Mouse (Mus musculus): ENCODE results near the gene Zic2. TPM values are rescaled to one million over a fixed set of nuclear protein-coding genes. Genes with fewer than 3 reads are reported as not detected.

The Zic2 gene
- total RNA-seq, 2 experiments from 2014 or later, result 16.0 to 16.5 TPM

DNA sequence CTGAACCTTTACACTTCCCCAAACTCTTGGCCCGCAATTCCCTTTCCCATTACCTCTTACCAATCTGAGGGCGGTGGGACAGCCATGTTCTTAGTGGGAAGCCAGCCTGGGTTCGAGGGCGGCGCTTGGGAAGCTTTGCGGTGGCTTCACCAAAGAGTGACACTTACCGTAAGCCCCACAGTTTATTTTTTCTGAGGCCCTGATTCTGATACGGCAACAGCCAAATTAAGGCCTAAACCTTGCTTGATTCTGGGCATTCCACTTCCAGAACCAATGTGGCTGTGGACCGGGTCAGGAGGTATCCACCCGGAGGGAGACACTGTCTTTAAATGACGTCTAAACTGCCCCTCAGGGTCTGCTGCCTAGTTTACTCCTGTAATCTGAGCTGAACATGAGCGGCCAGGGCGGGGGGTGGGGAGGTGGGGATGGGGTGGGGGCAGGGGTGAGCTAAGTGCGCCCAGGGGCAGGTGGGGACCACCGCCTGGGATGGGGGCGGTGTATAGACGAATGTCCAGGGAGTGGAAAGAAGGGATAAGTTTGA is 2.0 kb upstream of the Zic2 start:
- DNase-seq (ENCODE audit: low spot score in 2 of 2), result no peak
- intact Hi-C loops (cut with DNase I), result loop anchor here (5.0 kb wide), 1 partner anchor 86 kb away; no protein-coding TSS in a partner anchor

DNA sequence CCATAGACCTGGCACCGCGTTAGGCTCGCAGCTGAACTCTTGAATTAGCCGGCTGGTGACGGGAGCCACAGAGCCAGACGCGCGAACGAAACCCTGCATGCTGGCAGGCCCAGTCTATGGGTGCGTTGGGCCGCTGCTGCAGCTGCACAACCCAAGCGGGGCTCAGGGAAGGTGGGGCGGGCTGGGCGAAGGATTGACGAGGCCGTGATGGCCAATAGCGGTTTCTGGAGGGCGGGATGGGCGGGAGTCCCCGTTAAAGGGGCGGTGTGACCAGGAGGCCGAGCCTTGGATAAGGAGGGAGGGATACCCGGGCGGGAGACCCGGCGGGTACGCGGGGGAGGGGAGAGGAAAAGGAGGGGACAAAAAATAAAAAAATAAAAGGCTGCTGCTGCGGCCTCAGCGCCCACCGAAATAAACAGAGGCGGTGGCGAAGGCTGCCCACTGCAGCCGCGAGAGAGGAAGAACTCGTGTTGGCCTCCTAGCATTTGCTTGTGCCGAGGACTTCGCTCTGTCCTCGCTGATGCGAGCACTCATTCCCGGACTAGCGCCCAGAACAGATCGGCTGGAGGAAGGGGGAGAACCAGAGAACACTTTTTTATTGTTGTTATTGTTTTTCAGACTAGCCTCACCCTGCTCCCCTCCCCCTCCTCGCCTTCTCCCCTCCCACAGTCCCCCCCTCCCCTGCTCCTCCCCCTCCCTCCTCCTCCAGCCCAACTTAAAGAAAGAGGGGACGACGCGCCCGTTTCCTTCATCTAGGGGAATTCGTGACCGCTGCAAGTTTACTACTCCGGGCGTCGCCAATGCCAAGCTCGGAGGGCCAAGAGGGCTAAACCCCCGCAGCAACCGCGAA is 969 bp upstream of the Zic2 start:
- intact Hi-C loops (cut with DNase I), result loop anchor here (5.0 kb wide), 1 partner anchor 87 kb away; no protein-coding TSS in a partner anchor
- DNase-seq (ENCODE audit: low spot score in 2 of 2), result no peak

DNA sequence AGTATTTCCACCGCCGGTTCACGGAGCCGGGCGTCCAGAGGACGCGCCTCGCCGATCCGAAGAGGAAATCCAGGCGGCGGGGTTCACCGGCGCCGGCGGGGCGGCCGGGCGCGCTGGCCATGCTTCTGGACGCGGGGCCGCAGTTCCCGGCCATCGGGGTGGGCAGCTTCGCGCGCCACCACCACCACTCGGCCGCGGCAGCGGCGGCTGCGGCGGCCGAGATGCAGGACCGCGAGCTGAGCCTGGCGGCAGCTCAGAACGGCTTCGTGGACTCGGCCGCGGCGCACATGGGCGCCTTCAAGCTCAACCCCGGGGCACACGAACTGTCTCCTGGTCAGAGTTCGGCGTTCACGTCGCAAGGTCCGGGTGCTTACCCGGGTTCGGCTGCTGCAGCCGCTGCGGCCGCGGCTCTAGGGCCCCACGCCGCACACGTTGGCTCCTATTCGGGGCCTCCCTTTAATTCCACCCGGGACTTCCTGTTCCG is 364 bp downstream of the Zic2 start:
- no peak for DNase-seq (ENCODE audit: low spot score in 2 of 2)

DNA sequence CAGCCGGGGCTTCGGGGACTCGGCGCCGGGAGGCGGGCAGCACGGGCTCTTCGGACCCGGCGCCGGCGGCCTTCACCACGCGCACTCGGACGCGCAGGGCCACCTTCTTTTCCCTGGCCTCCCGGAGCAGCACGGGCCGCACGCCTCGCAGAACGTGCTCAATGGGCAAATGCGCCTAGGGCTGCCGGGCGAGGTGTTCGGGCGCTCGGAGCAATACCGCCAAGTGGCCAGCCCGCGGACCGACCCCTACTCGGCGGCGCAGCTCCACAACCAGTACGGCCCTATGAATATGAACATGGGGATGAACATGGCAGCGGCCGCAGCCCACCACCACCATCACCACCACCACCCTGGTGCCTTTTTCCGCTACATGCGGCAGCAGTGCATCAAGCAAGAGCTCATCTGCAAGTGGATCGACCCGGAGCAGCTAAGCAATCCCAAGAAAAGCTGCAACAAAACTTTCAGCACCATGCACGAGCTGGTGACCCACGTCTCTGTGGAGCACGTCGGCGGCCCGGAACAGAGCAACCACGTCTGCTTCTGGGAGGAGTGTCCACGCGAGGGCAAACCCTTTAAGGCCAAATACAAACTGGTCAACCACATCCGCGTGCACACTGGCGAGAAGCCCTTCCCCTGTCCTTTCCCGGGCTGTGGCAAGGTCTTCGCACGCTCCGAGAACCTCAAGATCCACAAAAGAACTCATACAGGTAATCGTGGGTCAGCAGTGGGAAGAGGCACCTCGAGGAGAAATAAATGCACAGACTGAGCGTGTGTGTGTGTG is 996 bp downstream of the Zic2 start:
- DNase-seq (ENCODE audit: low spot score in 2 of 2), result no peak
- intact Hi-C loops (cut with DNase I), result loop anchor here (5.0 kb wide), 2 partner anchors 69 to 249 kb away; no protein-coding TSS in a partner anchor

More for the DNA sequence above, 364 bp downstream of the Zic2 start:
- intact Hi-C loops (cut with DNase I), result loop anchor here (5.0 kb wide), 2 partner anchors 68 to 248 kb away; no protein-coding TSS in a partner anchor

DNA sequence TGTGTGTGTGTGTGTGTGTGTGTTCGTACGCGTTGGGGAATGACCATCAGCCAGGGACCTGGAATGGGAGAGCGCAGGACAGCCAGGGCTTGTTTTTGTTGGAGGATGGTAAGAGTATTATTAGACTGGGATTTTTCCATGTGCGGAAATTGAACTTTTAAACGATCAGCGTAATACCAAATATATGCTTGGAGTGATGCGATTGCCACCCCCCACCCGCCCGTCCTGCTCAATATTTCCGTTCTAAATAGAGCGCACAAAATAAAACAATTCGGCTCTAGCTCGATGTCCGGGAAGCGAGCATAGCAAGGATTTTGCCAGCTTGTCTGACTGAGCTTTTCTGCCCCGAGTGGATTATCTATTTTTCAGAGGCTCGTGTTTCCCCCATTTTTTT is 1.6 kb downstream of the Zic2 start:
- DNase-seq (ENCODE audit: low spot score in 2 of 2), result no peak
- intact Hi-C loops (cut with DNase I), result loop anchor here (5.0 kb wide), 2 partner anchors 70 to 250 kb away; no protein-coding TSS in a partner anchor

DNA sequence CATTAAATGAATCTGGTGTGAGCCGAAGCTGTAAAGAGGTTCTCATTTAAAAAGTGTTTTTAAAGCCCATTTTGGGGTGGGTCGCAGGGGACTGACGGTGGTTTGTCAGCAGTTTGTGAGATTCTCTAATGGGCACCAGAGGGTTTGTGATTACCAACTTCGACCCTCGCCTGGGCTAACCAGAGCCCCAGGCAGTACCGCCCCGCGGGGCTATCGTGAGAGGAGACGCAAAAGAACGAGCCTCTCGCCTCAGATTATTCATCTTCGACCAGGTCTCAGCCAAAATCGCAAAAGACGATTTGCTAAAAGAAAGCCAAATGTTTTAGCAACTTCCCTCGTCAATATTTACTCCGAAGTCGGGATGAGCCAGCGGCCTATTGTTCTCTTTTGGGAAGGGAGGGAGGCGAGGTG is 2.0 kb downstream of the Zic2 start:
- DNase-seq (ENCODE audit: low spot score in 2 of 2), result no peak
- intact Hi-C loops (cut with DNase I), result loop anchor here (5.0 kb wide), 2 partner anchors 70 to 250 kb away; no protein-coding TSS in a partner anchor

DNA sequence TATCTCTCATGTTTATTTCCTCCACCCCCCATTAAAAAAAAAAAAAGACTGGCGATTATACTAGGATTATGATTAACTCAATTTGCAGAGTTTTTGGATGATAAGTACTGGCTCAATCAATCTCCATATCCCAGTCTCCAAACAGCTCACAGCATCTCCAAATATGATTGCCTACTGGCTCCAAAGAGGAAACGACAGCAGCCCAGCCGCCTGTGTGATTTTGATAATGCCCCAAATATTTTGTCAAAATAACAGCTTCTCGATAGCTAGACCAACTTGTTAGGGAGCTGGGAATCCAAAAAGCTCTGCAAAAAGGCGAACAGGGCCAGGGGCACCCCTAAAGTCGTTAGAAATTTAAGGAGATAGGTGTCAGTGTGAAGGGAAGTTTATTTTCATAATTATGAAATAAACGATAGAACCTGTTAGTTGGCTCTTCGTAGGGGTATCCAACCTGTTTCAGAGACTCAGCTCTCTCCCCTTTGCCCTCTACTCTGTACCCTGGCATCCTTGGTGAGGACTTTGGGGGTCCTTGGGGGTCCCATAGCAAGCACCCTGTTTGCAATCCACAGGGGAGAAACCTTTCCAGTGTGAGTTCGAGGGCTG is 2.8 kb downstream of the Zic2 start:
- intact Hi-C loops (cut with DNase I), result loop anchor here (5.0 kb wide), 2 partner anchors 71 to 251 kb away; no protein-coding TSS in a partner anchor
- no peak for DNase-seq (ENCODE audit: low spot score in 2 of 2)

DNA sequence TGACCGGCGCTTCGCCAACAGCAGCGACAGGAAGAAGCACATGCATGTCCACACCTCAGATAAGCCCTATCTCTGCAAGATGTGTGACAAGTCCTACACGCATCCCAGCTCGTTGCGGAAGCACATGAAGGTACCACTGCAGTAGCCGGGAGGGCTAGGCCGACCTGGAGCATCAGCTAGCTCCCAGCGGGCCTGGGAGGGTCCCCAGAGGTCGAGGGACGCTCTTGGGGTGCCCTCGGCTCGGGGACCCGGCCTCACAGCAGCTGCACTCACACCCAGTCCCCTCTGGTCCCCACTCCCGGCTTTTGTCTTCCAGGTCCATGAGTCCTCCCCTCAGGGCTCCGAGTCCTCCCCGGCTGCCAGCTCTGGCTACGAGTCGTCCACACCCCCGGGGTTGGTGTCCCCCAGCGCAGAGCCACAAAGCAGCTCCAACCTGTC is 3.4 kb downstream of the Zic2 start:
- no peak for DNase-seq (ENCODE audit: low spot score in 2 of 2)
- intact Hi-C loops (cut with DNase I), result loop anchor here (5.0 kb wide), 2 partner anchors 71 to 251 kb away; no protein-coding TSS in a partner anchor

DNA sequence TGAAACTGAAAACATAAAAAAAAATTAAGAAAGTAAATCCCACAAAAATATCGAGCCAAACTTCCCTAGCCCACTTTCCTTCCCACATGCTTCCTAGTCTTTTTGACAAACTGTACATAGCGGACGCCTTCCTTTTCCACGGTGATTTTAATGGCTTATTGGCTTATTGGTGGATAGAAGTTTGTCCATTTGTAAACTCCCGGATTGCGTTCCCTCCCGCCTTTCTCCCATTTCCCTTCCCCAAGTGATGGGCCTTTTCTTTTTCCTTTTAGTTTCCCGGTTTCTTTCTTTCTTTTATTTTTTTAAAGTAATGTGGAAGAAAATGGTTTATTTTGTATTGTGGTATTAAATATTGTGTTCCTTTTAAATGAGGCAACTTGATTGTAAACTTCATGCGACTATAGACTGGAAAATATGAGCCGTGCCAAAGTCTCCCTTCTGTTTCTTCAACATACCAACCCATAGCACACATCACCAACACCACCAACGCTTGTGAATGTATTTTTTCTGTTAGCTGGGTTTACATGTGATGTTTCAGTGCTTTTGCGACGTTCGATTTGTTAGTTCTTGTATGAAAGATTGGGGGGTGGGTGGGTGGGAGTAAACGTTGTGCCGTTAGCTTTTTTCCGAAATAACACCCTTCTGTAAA is 4.3 kb downstream of the Zic2 start:
- intact Hi-C loops (cut with DNase I), result loop anchor here (5.0 to 10.0 kb wide), 4 partner anchors 72 to 395 kb away; partner anchors contain the start of gene Tm9sf2
- no peak for DNase-seq (ENCODE audit: low spot score in 2 of 2)

DNA sequence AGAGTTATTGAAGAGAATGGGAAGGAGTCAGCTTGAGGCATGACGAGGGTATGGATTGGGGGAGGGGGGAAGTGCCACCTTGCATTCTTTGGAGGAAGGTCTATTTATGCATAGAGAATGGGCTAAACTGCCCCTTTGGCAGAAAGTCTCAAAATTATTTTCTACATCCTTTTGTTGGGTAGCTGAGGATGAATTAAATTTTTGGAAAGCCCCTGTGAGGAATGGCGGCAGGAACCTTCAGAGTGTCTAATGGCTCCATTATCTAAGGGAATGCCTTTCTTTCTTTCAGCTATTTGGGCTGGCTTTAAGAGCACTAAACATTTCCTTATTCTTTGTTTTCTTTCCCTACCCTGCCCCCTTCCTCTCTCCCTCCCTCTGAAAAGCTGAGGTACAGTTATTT is 5.1 kb downstream of the Zic2 start:
- intact Hi-C loops (cut with DNase I), result loop anchor here (10.0 kb wide), 2 partner anchors 376 to 394 kb away; partner anchors contain the start of gene Tm9sf2
- no peak for DNase-seq (ENCODE audit: low spot score in 2 of 2)

DNA sequence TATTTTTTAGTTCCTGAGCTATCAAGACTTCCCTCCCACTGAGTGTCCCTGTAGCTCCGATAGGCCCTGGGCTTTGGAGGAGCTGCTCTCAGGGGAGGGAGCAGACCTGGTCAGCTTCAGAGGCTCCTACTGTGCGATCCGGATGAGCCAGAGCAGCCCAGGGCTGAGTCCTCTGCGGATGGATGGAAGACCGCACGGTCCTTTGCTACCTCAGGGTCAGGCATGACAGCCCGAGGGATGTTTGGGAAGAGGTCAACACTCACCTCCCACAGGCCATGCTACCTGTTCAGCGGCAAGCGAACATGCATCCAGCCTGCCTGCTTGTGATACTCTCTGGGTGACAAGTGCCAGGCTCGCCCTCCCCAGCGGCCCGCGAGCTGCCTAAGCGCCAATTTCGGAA is 5.9 kb downstream of the Zic2 start:
- intact Hi-C loops (cut with DNase I), result loop anchor here (10.0 kb wide), 2 partner anchors 376 to 394 kb away; partner anchors contain the start of gene Tm9sf2
- no peak for DNase-seq (ENCODE audit: low spot score in 2 of 2)

DNA sequence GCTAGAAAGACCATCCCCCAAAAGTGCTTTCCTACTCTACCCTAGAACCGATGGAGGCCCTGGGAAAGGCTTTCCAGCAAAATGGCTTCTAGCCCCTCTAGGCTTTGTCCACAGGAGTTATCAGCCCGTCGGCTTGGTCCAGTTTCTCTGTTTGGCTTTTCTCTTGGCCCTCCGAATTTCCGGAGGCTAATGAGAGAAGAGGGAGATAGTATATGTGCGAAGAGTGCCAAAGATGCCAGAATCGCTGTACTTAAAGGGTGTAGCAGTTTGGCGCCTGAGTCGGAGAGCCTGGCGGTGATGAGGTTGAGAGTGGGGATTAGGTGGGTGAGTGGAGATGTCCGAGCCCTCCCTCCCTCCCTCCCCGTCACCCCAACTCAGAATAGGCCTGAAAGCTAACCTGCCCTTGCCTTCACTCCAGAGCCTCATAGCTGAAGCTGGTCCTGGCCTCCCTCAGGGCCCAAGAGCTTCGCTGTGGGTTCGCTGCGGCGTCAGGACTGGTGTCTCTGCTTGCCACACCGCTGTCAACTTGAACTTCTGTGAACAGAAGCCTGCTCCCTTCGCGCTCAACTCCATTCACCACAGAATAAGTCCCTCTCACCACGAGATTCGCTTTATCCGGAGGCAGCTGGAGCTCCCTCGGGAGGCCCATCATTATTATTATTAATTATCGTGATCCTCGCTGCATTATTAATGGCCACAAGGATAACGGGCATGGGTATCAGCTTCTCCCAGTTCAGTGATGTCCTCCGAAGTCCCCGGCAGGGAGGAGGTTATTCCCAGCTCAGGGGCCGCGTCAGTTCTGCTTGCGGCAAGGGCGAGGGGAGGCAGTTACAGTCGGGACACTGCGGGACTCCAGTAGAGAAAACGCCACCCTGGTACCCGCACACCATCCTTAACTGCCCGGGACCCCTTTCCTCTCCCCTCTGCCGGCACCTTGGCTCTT is 7.1 kb downstream of the Zic2 start:
- DNase-seq (ENCODE audit: low spot score in 2 of 2), result no peak
- intact Hi-C loops (cut with DNase I), result loop anchor here (10.0 kb wide), 2 partner anchors 378 to 392 kb away; partner anchors contain the start of gene Tm9sf2

DNA sequence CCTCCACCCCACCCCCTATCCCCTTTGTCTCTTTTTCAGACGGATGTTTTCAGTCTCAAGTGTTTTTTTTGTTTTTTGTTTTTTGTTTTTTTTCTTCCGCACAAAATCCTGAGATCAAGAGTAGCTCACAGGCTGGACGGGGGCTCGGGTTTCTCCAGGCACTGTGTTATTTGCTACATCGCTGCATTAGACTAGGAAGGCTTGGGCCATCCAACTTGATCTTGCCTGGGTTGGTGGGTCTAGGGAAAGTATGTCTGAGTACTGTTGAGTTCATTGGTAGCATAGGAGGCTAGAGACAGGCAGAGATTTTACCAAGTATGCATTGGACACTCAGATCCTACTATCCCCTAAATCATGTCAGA is 7.8 kb downstream of the Zic2 start:
- DNase-seq (ENCODE audit: low spot score in 2 of 2), result no peak
- intact Hi-C loops (cut with DNase I), result loop anchor here (10.0 kb wide), 2 partner anchors 378 to 392 kb away; partner anchors contain the start of gene Tm9sf2

DNA sequence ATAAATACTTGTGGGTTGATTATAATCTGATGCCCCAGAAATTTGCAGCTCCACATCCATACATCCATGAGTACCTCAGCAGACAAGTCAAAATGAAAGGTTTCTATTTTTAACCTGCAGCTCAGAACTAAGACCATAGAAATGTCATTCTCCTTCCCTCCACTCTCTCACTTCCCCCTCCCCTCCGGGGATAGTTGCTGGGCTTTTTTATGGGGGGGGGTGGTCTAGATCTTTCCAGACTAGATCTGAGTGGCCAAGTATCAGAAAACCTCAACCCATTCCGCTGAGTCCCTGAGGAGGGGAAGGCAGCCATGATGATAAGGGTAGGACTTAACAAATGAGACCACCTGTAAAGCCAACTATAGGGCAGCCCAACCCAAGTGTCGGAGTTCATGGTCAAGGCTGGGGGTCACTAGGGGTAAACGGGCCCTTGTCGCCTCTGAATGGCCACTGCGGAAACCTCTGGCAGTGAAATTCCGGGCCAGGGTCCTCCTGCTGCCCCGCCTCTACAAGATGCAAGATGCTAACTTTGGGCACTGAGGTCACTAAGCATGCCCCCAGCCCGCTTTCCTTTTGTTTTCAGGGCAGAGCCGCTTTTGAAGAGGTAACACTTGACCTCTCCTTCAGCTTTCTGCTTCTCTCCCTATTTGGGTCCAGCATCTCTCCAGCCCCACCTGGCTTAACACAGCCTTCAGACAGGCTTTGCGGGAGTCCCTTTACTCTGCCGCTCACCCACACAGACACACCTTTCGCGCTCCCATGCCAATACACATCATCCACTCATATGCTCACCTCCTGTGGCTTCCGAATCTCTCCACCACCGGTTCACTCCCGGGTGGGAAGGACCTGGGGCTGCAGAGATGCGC is 8.6 kb downstream of the Zic2 start:
- no peak for DNase-seq (ENCODE audit: low spot score in 2 of 2)
- intact Hi-C loops (cut with DNase I), result loop anchor here (10.0 kb wide), 2 partner anchors 379 to 391 kb away; partner anchors contain the start of gene Tm9sf2

DNA sequence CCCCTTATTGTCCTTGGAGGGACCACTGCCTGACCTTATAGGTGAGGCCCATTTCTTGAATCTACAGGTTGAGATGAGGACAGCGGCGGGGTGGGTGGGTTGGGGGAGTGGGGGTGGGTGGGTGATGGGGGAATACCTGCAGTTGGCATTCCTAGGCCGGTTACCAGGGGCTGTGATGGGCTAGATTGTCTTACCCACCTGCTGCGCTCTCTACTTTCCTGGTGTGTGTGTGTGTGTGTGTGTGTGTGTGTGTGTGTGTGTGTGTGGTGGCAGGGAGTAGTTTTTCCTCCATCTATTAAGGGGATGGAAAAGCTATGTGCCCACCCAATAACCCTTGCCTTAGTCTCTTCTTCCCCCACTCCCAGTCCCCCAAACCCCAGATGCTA is 9.2 kb downstream of the Zic2 start:
- DNase-seq (ENCODE audit: low spot score in 2 of 2), result no peak
- intact Hi-C loops (cut with DNase I), result loop anchor here (10.0 kb wide), 2 partner anchors 380 to 390 kb away; partner anchors contain the start of gene Tm9sf2

DNA sequence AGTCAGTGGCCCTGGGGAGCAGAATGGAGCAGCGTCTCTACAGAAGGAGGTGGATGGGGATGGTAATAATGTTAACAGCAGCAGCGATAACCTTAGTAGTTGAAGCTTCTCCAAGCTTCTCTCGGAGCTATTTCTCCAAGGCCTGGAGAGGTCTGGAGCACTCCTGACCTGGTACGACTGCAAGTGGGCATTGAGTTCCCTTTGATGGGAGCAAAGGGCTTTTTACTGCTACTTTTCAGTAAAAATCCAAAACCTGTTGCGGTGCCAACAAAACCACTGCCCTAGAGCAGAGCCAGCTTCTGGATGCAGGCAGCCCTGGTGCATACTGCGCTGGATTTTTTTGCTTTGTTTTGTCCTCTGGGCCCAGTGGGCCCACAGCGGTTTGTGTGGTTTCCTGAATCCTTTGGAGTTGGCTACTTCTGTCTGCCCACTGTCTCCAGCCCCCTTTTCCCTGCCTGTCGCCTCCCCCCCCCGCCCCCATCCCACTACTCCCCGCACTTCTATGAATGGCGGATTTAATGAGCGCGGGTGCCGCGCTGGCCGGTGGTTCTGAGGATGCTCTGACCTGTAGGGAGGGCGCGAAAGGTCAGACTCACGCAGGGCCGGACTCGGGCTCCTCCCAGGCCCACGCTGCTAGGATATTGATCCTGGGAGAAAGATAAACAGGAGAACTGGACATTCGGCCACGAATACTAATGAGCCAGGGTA is 9.8 kb downstream of the Zic2 start:
- intact Hi-C loops (cut with DNase I), result loop anchor here (5.0 to 10.0 kb wide), 3 partner anchors 33 to 390 kb away; partner anchors contain the start of genes Gm5089 and Tm9sf2
- DNase-seq (ENCODE audit: low spot score in 2 of 2), result no peak

All from left cerebral cortex, postnatal 25 days (tissue).